Mouse (Mus musculus): Measurements from ENCODE around the gene Auts2.

- TF ChIP-seq POLR2A (IDR thresholded peaks at IDR 0.05; ENCODE audit: borderline replicate concordance, low read depth, low read length) (no peak), CTCF (IDR thresholded peaks at IDR 0.05; ENCODE audit: low read depth, low read length) (no peak)
Measured at GRCm38 (mm10) chr5:131662657-131663056, 880.5 kb downstream of the Auts2 start.

Data from bone marrow macrophage, adult 2 months (primary cell).